Mouse (Mus musculus): ENCODE results near the gene Stk39.

DNA sequence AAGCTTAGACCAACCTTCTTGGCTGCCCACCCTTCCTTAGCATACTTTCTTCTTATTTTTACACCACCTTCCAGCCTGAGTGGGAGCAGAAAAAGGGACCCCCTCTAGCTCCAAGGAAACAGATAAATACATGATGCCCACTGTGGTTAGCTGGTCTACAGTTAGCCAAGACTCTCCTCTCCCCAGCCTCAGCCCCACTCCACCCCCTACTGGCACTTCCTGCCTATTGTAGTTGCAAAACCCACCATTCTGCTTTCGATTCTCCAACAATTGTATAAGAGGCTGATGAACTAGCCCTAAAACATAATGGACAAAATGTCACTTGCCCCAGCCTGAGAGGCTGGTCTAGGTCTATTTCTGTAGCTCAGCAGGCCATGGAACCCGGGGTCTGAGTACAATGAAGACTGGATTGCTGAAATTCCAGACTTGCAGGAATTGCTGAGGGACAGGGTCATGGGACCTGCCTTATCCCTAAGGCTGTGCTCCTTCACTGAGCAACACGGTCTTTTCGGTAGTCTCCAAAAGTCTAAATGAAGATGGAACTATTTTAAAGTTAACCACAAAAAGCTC lies 222.1 kb downstream of the Stk39 start:
- TF ChIP-seq CTCF (IDR thresholded peaks at IDR 0.05): no peak
- TF ChIP-seq EP300 (IDR thresholded peaks at IDR 0.05): no peak

All from lung, postnatal 0 days (tissue).